Mouse (Mus musculus) NIH3T3 (cell line): ENCODE measurements around the gene Clip2.
A peak's percentile ranks its signal among the peaks of the same experiment; 100 is the strongest.

Experiments
- DNase-seq: peaks from one replicate; pipeline ENCODE4 v3.0.0-alpha.2; 2012; ENCODE audit warnings: low read depth

Clip2 gene

DNA sequence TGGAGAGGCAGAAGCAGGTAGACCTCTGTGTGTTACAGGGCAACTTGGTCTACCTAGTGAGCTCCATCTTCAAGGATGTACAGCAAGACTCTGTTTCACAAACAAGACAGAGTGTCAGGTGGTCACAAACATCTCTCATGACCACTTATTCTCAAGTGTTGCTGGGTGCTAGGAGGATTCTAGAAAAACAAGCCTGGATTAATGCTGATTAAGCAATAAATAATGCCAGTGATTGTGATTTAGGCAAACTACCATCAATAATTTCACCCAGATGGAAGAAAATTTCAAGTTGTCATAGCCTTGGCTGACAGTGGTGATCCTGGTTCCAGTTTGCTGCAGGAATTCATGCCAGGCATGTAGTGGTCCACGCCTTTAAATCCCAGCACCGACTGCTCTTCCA is 12.0 kb upstream of the Clip2 start:
- no peak for DNase-seq

DNA sequence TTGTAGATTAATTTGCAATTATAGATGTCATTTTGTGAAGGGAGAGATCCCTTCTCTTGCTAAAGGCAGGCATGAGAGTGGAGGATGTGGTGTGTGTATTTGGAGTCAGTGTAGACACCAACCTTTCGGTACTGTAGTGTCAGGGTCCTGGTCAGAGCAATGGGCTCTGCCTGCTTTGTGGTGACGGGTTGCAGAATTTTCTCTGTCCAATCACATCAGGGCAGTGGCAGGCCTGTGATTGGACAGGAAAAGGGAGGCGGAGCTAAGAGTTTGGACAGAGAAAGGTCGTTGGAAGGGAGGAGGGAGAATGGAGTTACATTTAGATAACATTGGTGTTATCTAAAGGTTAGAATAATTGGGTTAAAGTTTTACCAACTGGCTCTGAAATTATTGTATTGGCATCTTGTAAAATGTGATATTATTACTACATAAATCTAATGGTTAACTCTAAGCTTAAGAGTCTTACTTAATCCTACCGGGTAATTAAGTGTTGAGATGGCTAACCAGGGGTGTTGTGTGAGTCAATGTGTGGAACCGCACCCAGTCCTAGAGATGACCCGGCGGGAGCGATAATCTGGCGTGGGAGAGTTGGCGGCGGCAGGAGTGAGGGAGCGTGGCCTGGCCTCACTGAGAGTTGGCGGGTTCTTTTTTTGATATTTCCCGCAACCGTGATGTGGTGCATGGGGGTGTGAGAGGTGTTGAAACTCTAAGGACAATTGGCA is 8.4 kb upstream of the Clip2 start:
- DNase-seq, result no peak

DNA sequence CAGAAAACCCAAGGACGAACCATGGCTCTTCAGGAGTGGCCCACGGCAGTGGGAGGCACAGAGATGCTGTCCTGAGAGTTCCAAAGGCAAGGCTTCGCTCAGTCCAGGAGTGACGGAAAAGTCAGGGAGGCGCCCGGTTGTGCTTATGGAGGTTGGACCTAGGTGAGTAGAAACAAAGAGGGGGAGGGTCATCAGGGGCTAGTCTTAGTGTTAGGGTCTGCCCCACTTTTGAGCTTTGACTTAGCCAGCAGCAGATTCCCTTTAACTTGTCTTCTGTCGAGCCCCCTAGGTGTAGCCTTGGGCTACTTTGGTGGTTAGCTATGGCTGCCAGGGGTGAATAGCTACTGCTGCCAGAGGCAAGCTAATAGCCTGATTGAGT is 7.8 kb upstream of the Clip2 start, which contains the start of gene Syna:
Gene Syna, minus strand, starts transcription at position 101 of the 379 bp plus-strand sequence.
- no peak for DNase-seq

DNA sequence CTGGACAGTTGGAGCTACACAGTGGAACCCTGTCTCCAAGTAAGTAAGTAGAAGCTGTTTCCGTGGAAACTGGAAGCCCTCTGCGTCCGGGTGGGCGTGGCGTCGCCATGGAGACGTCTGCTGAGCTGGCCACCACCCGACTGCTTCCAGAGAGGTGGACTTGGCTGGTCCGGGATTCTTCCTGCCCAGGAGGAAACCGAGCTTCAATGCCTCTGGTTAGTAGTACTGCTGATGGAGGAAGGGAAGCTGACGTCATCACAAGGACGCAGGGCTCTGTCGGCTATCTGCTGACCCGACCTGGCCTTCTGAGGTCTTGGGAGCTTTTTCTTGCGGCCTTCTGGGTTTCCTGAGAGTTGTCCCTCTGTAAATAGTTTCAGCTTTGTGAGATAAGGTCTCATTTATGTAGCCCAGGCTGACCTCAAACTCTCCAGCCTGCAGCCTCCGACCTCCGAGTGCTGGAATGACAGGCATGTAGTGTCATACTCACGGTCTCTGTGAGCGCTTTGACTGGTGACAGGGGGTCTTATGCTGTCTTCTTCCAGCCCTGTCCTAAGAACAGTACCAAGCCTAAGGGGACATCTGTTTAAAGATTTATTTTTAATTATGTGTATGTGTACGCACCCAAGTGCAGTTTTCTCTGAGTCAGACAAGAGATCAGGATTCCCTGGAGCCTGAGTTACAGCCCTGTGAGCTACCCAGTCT is 3.4 kb upstream of the Clip2 start:
- peak; percentile 82 for DNase-seq

DNA sequence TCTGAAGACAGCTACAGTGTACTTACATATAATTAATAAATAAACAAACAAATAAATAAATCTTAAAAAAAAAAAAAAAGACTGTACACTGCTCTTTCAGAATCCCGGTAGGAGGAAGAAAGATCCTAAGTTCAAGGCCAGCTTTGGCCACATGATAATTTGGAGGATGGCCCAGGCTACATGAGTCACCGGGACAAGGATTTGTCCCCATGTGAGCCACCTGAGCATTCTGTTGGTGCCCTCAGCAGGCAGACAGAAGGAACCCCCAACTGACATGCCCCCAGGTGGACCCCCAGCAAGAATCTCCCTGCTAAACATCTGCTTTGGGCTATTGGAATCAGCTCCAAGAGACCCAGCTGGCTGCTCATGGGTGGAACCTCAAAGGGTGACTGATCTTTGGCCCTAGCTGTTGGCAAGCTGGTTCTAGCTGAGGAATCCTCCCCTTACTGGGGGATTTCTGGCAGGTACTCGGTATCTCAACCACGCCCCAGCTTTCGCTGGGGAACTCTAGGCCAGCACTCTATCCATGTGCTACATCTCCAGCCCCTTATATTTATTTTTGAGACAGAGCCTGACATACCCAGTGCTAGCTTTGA is 1.8 kb upstream of the Clip2 start:
- no peak for DNase-seq

DNA sequence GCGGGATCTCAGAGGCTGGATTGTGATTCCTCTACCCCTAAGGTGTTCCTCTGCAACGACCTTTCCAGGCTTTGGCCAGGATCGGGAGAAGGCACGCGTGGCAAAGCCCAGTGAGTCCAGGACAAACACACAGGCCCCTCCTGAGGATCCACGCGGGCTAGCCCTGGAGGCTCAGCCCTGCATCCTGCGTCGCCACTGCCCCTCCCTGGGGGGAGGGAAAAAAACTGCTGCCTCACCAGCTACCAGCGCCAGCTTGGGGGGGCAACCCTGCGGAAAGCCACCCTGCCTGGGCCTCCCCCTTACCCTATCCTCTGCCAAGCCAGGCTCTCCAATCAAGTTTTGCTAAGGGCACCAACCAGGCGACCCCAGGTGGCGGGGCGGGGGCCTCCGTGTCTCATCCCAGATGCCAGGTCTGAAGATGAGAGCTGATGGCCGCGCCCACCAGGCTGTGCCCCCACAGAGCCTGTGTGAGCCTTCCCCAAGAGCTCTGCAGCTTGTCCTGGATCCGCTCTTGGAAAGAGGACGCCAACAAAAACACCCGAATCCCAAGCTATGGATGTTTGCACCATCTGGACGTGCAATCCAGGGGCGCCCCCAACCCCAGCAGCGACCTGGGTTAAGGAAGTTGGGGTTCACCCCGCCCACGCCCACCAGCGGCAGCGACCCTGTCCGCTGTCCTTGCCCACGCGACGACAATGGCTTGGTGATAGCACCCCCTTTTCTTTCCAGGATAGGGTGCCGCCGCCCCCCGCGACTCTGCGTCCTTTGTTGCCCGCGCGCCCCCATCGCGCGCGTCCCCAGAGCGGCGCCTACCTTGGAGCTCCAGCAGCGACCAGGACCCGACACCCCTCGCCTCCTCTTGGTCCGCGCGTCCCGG is 763 bp downstream of the Clip2 start:
- peak; percentile 73 for DNase-seq

DNA sequence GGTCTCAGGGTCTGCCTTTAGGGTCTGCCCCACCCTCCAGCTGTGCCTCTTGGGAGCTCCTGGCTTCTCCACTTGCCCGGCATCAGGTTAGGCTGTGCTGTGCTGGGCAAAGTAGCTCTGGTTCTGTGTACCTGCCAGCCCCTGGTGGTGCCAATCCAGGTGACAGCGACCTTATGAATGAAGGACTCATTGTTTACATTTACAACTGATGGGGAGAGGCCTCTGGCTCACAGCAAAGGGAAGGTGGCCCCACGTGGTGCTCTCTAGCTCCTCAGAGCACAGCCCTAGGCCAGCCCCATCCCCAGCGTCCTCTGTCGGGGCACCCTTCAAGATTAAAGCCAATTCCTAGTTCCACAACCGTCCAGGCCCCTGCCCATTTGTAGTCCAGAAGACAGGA is 1.4 kb downstream of the Clip2 start:
- DNase-seq, result no peak

DNA sequence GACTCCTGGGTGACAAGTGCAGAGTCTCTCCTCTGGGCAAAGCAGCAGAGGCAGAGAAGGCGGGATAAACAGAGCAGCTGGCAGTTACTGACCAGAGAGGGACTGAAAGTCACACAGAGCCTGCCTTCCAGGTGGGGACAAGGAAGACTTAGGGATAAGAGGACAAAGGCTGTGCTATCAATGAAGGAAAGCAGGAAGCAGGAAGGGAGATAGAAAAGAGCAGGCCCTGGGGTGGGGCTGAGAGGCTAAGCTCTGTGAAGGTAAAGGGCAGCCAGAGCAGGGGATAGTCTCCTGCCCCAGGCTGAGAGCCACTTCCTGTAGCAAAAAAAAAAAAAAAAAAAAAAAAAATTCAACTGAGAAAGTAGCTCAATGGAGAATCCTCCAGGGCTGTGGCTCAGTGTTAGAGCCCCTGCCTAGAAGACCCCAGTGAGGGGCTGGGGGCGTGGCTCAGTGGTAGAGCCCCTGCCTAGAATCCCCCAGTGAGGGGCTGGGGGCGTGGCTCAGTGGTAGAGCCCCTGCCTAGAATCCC is 2.5 kb downstream of the Clip2 start:
- DNase-seq, result no peak

DNA sequence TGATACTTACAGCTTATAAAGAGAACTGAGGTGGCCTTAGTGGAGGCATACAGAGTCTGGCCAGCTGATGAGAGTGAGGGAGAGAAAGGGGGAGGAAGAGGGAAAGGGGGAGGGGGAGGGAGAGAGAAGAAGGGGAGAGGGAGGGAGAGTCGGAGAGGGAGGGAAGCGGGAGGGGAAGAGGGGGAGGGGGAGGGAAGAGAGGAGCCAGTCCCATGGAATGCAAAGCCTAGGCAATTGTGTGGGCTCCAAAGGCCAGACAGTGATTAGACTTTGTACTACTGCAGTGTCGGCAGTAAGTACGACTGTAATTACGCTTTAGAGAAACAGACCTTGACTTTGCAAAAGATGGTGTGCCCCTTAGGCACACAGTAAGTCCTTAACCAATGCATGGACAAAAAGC is 3.9 kb downstream of the Clip2 start:
- DNase-seq, result no peak

DNA sequence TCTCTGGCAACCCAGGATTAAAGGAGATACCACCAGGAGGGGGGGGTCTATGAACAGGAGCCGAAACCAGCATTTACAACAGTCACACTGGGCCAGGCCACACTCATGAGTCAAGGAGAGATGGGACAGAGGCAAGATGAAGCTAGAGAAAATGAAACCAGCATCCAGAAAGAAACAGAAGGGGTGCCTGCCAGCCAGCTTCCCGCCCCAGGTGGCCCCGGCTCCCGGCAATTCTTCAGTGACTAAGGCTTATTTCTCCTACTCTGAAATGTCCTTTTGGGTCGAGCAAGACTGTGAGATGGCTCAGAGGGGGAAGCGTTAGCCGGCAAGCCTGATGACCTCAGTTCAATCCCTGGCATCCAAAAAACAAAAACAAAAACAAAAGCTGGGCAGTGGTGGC is 5.4 kb downstream of the Clip2 start:
- no peak for DNase-seq

DNA sequence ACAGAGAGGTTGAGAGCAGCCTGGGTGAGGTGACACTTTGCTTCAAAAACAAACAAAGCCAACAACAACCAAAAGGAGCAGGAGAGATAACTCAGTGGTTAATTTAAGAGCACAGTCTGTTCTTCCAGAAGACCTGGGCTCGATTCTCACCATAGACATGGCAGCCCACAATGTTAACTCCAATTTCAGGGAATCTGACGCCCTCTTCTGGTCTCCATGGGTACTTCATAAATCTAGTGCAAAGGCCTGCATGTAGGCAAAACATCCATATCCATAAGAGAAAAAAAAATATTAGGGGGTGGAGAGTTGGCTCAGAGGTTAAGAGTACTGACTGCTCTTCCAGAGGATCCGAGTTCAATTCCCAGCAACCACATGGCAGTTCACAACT is 7.0 kb downstream of the Clip2 start:
- DNase-seq, result peak; percentile 33

DNA sequence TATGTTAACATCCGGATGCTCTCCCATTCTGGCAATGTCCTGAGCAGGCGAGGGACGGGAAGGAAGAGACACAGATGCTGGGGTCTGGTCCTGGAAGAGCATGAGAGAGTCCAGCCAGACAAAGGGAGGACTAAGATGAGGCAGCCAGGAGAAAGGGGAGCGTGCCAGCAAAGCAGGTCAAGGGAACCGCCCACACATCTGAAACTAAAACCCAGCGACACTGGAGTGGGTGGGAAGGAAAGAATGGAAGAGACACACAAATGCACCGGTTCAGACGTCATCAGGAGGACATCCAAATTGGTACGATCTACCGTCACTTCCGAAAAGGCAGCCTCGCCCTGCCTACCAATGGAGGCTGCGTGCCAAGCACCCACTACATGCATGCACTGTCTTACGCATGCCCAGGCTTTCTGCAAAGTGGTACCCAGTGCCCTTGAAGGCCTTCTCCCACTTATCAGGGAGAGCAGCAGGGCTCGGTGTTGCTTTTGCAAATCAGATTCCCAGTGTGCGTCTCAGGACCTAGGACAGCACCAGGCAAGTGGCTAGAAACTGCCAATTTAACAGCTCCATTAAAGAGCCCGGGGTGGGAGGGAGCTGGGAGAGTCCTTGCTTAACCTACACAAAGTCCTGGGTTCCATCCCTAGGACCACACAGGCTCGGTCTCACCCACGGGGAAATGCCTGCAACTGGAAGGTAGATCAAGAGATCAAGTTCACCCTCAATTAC is 7.6 kb downstream of the Clip2 start:
- peak; percentile 62 for DNase-seq

DNA sequence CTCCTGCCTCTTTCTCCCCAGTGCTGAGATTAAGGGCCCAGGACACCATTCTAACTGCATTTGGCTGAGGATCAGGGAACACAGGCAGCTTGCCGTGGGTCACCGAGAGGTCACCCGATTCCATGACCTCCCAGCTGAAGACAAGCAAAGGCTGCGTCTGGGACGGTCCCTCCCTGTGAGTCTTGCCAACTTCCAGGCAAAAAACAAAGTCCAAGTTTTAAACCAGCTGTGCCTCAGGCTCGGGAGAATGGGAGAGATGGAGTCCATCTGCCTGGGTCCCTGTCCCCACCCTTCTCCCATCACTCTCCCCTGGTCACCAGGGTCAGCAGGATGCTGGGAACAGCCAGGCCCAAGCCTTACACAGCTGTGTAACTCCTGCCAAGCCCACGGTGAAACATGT is 10.6 kb downstream of the Clip2 start:
- no peak for DNase-seq

DNA sequence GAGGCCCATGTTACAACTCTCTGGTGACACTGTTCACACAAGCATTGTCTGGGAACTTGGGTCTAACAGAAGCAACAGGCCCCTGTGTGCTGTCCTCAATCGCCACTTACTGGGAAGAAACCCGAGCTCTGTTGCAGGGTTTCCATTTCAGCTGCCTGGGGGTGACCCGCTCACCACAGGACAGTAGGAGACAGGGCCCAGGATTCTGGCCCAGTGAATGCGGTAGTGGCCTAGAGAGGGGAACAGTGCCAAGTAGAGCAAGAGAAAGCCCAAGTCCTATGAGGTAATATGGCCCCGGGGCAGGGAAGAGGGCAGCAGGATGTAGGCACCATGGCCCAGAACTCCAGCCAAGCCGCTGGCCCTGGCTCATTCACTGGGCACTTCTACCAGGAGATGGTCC is 11.4 kb downstream of the Clip2 start:
- peak; percentile 18 for DNase-seq

DNA sequence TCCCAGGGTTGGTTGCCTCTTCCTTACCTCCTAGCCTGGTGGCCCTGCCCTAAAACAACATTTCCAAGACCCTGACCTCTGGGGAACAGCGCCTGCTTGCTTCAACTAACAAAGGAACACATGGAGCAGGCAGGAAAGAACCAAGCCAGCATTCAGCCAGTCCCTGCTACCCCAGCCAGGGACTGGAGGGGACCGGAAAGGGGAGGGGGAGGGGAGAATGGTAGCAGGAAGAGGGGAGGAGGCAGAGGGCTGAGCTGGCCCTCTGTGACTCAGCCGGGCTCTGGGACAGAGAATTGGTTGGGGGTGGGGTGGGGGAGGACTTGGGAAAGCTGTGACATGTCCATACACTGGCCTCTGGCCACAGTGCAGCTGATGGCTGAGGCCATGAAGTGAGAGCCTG is 12.3 kb downstream of the Clip2 start:
- DNase-seq, result peak; percentile 82

DNA sequence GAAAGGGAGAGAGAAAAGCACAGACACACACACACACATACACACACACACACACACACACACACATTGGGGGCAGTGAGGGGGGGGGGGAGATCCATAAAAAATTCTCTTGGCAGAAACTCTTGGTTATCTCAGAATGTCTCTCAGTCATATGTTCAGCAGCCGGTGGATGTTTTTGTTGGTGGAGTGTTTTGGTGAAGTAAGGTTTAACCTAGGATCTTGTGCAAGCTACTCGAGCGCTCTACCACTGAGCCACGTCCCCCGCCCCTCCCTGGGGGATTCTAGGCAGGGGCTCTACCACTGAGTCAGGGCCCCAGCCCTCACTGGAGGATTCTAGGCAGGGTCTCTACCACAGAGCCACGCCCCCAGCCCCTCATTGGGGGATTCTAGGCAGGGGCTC is 16.2 kb downstream of the Clip2 start:
- DNase-seq, result no peak

DNA sequence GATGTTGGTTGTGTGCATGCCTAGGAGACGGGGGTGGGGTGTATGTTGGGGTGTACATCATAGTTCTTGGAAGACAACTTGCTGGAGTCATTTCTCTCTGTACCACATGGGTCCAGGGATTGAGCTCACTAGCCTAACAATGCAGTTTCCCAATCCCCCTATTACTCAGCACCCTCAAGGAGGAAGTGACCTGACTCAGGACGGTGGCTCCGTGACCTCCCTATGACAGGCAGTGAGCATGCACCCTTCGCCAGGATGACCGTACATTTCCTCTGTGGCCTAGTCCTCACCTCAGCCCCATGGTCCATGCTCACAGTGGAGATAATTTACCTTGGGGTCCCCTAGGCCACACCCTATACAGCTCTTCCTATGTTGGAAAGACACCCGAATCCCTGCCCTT is 19.8 kb downstream of the Clip2 start:
- no peak for DNase-seq

DNA sequence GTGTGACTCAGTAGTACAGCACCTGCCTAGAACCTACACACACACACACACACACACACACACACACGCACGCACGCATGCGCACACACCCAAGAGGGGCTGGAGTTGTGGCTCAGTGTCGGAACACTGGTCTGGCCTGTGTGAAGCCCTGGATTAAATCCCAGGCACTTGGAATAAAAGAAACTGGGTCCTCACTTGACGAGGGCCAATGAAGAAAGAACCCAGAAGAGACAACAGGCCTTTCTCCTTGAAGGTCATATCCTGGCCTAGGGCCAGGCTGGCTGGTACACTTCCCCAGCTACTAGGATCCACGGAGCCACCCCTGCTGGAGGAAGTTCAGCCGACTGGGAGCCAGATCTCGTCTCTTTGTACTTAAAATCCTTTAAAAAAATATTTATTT is 20.6 kb downstream of the Clip2 start:
- DNase-seq, result no peak

DNA sequence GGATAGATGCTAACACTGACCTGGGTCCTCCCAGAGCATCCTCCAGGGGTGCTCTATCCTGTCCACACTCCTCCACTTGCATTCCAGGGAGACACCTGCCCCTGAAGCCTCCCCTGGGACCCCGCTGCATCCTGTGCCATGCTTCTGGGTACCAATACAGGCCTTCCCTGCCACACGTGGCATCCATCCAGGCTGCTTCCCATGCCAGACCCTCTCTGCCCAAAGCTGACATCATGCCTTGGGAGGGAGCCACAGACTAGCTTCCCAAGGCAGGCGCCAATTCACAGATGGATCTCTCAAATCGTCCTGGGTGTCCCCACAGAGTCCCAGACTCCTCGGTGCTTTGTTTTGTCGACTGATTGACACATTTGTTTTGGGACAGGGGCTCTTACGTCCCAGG is 21.4 kb downstream of the Clip2 start:
- DNase-seq, result peak; percentile 27

DNA sequence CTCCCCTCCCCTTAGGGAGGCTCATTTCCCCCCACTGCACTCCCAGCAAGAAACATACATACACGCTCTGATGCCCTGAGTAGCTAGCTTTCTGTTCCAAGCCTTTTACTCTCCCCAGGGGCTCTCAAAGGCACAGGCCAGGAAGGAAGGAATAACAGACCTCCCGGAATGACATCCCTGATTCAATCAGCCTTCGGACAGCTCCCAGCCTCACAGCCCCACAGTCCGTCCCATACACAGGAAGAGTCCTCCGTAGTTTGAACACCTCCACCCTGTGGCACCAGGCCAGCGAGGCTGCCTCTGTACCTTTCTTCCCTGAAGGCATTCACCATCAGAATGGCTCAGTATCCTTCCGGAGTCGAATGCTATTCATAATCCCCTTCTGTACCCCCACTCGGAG is 23.7 kb downstream of the Clip2 start:
- no peak for DNase-seq

DNA sequence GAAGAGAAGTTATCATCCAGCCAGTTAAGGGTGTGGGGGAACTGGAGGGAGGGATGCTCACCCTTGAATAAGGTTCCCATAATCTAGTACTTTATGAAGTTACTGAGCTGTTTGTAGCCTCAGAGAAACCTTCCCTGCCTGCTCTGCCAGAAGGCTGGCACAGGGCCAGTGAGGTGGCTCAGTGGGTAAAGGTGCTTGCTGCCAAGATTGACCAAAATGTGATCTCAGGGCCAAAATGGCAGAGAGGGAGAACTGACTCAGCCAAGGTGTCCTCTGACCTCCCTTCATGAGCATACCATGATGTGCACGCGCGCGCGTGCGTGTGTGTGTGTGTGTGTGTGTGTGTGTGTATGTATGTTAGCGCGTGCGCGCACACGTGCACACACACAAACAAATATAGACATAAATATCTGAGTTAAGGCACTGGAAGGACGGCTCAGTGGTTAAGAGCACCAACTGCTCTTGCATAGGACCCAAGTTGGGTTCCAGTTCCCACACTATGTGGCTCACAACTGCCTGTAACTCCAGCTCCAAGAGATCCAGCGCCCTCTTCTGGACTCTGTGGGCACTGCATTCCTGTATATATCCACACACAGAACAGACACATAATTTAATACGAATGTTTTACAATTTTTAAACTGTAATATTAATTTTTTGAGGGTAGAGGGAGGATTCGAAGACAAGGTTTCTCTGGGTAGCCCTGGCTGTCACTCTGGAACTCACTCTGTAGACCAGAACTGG is 26.1 kb downstream of the Clip2 start:
- DNase-seq, result peak; percentile 51
